Mouse (Mus musculus) kidney, postnatal 0 days (tissue): Measurements from ENCODE around the gene H2-Ob. TPM values are rescaled to one million over a fixed set of nuclear protein-coding genes. Genes with fewer than 3 reads are reported as not detected.
A peak's percentile ranks its signal among the peaks of the same experiment; 100 is the strongest.

Experiments used
- ATAC-seq: fragments of 200-750 bp; cut with Nextera tagmentation; replicated peaks from 2 replicates; pipeline ENCODE4 v1.8.0; 2017; ENCODE audit warnings: low read depth, moderate number of reproducible peaks, moderate TSS enrichment, moderate library complexity; ENCODE audit not compliant: low FRiP score
- DNase-seq: peaks from one replicate; pipeline ENCODE4 v3.0.0-alpha.2; 2016; ENCODE audit warnings: low spot score
- H3K27ac ChIP-seq: fragments of 300-500 bp; sonication (generic); 2 replicates; pipeline ENCODE4 v1.5.1; 2014; ENCODE audit warnings: mild to moderate bottlenecking
- H3K27me3 ChIP-seq: fragments of 300-500 bp; sonication (generic); 2 replicates; pipeline ENCODE4 v1.6.1; 2014; ENCODE audit warnings: low read length, mixed read lengths; ENCODE audit not compliant: insufficient read depth
- H3K36me3 ChIP-seq: fragments of 300-500 bp; sonication (generic); 2 replicates; pipeline ENCODE4 v1.6.1; 2014; ENCODE audit warnings: low read length, mixed read lengths; ENCODE audit not compliant: insufficient read depth
- H3K4me1 ChIP-seq: fragments of 300-500 bp; sonication (generic); replicated peaks from 2 replicates; pipeline ENCODE4 v1.6.1; 2014; ENCODE audit warnings: antibody characterized with exemption, low read length, mixed read lengths; ENCODE audit not compliant: insufficient read depth
- H3K4me2 ChIP-seq: fragments of 300-500 bp; sonication (generic); 2 replicates; pipeline ENCODE4 v1.6.1; 2014; ENCODE audit warnings: mild to moderate bottlenecking, low read length, moderate library complexity, mixed read lengths
- H3K4me3 ChIP-seq: fragments of 300-500 bp; sonication (generic); replicated peaks from 2 replicates; pipeline ENCODE4 v1.5.1; 2014; ENCODE audit warnings: low read depth, low read length
- H3K9ac ChIP-seq: fragments of 300-500 bp; sonication (generic); 2 replicates; pipeline ENCODE4 v1.6.1; 2014; ENCODE audit warnings: low read depth, low read length
- H3K9me3 ChIP-seq: fragments of 300-500 bp; sonication (generic); replicated peaks from 2 replicates; pipeline ENCODE4 v1.6.1; 2016; ENCODE audit warnings: low read length, inconsistent platforms, mixed read lengths
- CTCF ChIP-seq: IDR thresholded peaks from 2 replicates; pipeline ENCODE4 v1.5.1; 2016; ENCODE audit warnings: antibody characterized with exemption, low read depth, mild to moderate bottlenecking, moderate library complexity
- WGBS: fragments of 180-500 bp; shearing (Covaris S2); extraction: QIAGEN DNeasy Blood & Tissue Kit; methylation state at CpG from one replicate; pipeline ENCODE4 v1.1.7; 2014; 5-methylcytosine and 5-hydroxymethylcytosine counted together
- polyA plus RNA-seq: library from polyadenylated mRNA; unstranded; fragments of >200 nt; fragmentation: Nextera tagmentation; extraction: Ambion mirVana; gene quantifications from 2 replicates; pipeline ENCODE4 v1.2.1, GENCODE M21; 2015

Gene H2-Ob
- polyA plus RNA-seq = 0.11 and 0.18 TPM in 2 replicates

DNA sequence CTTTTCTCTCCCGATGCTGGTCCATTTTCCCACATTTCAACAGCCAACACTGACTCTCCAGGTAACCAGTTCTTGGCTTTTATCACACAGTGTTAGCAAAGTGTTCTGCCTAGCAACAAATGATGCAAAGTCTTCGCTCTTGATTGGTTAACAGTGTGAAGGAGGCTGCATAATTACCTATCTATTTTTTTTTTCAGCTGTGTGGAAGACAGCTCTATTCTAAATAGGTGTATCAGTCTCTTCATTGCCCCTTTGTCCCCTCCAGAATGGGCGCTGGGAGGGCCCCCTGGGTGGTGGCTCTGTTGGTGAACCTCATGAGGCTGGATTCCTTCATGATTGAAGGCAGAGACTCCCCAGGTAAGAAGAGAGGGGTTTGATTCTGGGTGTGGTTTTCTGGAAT lies at the start of gene H2-Ob:
Gene H2-Ob, plus strand, starts transcription at position 198 of the 400 bp plus-strand sequence.
- Histone ChIP-seq H3K4me1 (no peaks in the 10 kb centered on the region), H3K9me3 (no peaks in the 10 kb centered on the region), H3K4me2 (no peak within 1 kb of the TSS), H3K4me3 (no peak within 1 kb of the TSS), H3K27me3 (no peaks in the 10 kb centered on the region), H3K9ac (no peak within 1 kb of the TSS), H3K36me3 (no peaks in the 10 kb centered on the region), H3K27ac (peak within 1 kb of the TSS; percentile 16; the same call in 1 of the 2 replicates)
- ATAC-seq = peak; percentile 69; the same call in 1 of the 2 replicates
- peak; percentile 76 for DNase-seq
- no peak for TF ChIP-seq CTCF
- WGBS = 55% methylated on average over 3 of the region's 3 CpGs

DNA sequence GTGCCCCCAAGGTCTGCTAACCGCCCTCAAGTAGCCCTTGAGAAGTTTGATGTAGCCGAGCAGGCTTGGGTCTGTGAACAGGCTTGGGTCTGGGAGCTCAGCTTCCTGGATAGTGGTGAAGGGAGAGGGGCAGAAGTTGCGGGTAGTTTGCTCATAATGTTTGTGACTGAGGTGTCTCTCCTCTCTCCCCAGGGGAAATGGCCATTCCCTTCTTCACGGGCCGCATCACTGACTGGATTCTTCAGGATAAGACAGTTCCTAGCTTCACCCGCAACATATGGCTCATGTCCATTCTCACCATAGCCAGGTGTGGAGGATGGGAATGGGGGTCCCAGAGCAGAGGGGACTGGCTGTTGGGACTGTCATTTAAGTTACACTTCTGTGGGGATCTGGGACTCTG lies 49.7 kb upstream of the H2-Ob start:
- DNase-seq (no peak), ATAC-seq (no peak)
- Histone ChIP-seq H3K4me3 (no peak overlapping the region), H3K9ac (no peak overlapping the region), H3K4me2 (no peak overlapping the region), H3K27ac (no peak overlapping the region), H3K36me3 (0 out of 2 replicates have a peak, but pooled peaks cover 3% of the 10 kb centered on the region), H3K27me3 (peaks cover 21% of the 10 kb centered on the region), H3K9me3 (no peaks in the 10 kb centered on the region), H3K4me1 (no peaks in the 10 kb centered on the region; the same call in 1 of the 2 replicates)
- 79% methylated on average over 6 of the region's 6 CpGs for WGBS
- TF ChIP-seq CTCF = no peak

DNA sequence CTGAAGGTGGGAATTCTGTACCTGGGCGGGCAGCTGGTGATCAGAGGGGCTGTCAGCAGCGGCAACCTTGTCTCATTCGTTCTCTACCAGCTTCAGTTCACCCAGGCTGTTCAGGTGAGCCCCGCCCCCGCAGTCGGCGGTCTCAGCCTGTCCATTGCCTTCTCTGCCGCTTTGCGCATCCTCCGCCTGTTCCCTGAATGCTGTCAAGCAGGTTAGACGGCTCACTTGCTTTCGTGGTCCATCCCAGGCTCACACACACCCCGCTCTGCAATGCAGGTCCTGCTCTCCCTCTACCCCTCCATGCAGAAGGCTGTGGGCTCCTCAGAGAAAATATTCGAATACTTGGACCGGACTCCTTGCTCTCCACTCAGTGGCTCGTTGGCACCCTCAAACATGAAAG lies 45.9 kb upstream of the H2-Ob start:
- Histone ChIP-seq H3K27ac (no peak overlapping the region), H3K4me3 (no peak overlapping the region), H3K36me3 (0 out of 2 replicates have a peak, but pooled peaks cover 7% of the 10 kb centered on the region), H3K9me3 (no peaks in the 10 kb centered on the region), H3K4me2 (no peak overlapping the region), H3K9ac (no peak overlapping the region), H3K27me3 (peaks cover 22% of the 10 kb centered on the region), H3K4me1 (no peaks in the 10 kb centered on the region; the same call in 1 of the 2 replicates)
- DNase-seq = no peak
- ATAC-seq = no peak; the same call in 1 of the 2 replicates
- TF ChIP-seq CTCF = no peak
- 24% methylated on average over 16 of the region's 16 CpGs for WGBS

DNA sequence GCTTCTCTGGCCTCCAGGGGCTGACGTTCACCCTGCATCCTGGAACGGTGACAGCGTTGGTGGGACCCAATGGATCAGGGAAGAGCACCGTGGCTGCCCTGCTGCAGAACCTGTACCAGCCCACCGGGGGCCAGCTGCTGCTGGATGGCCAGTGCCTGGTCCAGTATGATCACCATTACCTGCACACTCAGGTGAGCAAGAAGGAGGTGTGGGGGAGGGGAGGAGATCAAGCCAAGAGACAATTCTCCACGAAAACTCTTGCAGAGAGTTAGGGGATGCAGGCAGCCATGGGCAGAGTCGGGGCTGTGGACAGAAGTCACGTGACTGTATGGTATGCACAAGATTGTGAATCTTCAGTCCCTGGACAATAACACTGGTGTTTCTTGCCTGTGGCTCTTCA lies 45.2 kb upstream of the H2-Ob start:
- no peak overlapping the region for H3K4me3 ChIP-seq
- TF ChIP-seq CTCF = no peak
- H3K9me3 ChIP-seq = no peaks in the 10 kb centered on the region
- DNase-seq = no peak
- 0 out of 2 replicates have a peak, but pooled peaks cover 7% of the 10 kb centered on the region for H3K36me3 ChIP-seq
- H3K4me2 ChIP-seq = no peak overlapping the region
- peaks cover 22% of the 10 kb centered on the region for H3K27me3 ChIP-seq
- 56% methylated on average over 8 of the region's 8 CpGs for WGBS
- no peaks in the 10 kb centered on the region for H3K4me1 ChIP-seq
- no peak for ATAC-seq
- no peak overlapping the region for H3K9ac ChIP-seq
- no peak overlapping the region for H3K27ac ChIP-seq

DNA sequence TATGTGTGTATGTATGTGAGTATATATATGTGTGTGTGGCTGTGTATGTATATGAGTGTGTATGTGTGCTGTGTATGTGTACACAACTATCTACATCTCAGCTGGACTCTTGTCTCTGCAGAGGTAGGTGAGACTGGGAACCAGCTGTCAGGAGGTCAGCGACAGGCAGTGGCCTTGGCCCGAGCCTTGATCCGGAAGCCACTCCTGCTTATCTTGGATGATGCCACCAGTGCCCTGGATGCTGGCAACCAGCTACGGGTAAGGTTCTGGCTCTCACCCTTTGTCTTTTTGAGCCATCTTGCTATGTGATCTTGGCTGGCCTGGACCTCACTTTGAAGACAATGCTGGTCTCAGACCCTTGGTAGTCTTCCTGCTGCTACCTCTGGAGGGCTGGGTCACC lies 44.0 kb upstream of the H2-Ob start:
- no peak for TF ChIP-seq CTCF
- Histone ChIP-seq H3K27ac (no peak overlapping the region), H3K9me3 (no peaks in the 10 kb centered on the region), H3K9ac (no peak overlapping the region), H3K36me3 (0 out of 2 replicates have a peak, but pooled peaks cover 7% of the 10 kb centered on the region), H3K4me2 (no peak overlapping the region), H3K27me3 (peaks cover 22% of the 10 kb centered on the region), H3K4me1 (no peaks in the 10 kb centered on the region), H3K4me3 (no peak overlapping the region)
- ATAC-seq = no peak
- no peak for DNase-seq
- WGBS = 88% methylated on average over 4 of the region's 4 CpGs

DNA sequence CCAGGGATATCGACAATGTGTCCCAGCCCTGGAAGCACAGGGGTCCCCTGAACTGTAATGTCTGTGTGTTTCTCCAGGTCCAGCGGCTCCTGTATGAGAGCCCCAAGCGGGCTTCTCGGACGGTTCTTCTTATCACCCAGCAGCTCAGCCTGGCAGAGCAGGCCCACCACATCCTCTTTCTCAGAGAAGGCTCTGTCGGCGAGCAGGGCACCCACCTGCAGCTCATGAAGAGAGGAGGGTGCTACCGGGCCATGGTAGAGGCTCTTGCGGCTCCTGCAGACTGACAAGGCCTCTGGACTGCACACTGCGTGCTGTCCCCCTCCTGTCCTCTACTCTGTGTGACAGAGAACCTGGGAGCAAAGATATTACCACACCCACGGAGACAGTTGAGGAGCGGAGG lies 42.2 kb upstream of the H2-Ob start:
- 48% methylated on average over 12 of the region's 12 CpGs for WGBS
- Histone ChIP-seq H3K4me3 (no peak overlapping the region), H3K9ac (no peak overlapping the region), H3K4me2 (no peak overlapping the region), H3K27me3 (peaks cover 22% of the 10 kb centered on the region), H3K4me1 (no peaks in the 10 kb centered on the region), H3K36me3 (0 out of 2 replicates have a peak, but pooled peaks cover 4% of the 10 kb centered on the region), H3K9me3 (no peaks in the 10 kb centered on the region), H3K27ac (no peak overlapping the region)
- no peak for ATAC-seq
- no peak for TF ChIP-seq CTCF
- no peak for DNase-seq
